Mouse (Mus musculus): ENCODE results near the gene C8g. TPM values are rescaled to one million over a fixed set of nuclear protein-coding genes. Genes with fewer than 3 reads are reported as not detected.
A peak's percentile ranks its signal among the peaks of the same experiment; 100 is the strongest.

Gene C8g
- total and polyA plus RNA-seq, 2 experiments from 2014 or later = 0.58 to 6.5 TPM

- DNase-seq (ENCODE audit: low spot score) (peak; percentile 60), ATAC-seq (peak; percentile 22)
- H3K4me1 ChIP-seq (ENCODE audit: insufficient read depth, low read length) = peaks cover 17% of the 10 kb centered on the region
- no peaks in the 10 kb centered on the region for H3K27me3 ChIP-seq (ENCODE audit: insufficient read depth, low read length)
- no peak for TF ChIP-seq CTCF (IDR thresholded peaks at IDR 0.05; ENCODE audit: low read depth)
- H3K9me3 ChIP-seq (ENCODE audit: low read length) = no peaks in the 10 kb centered on the region
- peak overlapping the region; percentile 70 for H3K9ac ChIP-seq (replicated peaks; ENCODE audit: low read length)
- H3K36me3 ChIP-seq (ENCODE audit: insufficient read depth, low read length) = peaks cover 18% of the 10 kb centered on the region; the same call in 1 of the 2 replicates
- H3K27ac ChIP-seq = peak overlapping the region; percentile 94
- peak overlapping the region; percentile 72 for H3K4me3 ChIP-seq (ENCODE audit: low read length)
- H3K4me2 ChIP-seq (ENCODE audit: low read depth, low read length) = peak overlapping the region; percentile 75
- WGBS = 22% methylated on average over 5 of the region's 5 CpGs
These were observed 41.4 kb downstream of the C8g start for GRCm38 (mm10) chr2:25460135-25460534.

GRCm38 (mm10) chr2:25458911-25459310 lies 42.6 kb downstream of the C8g start:
- WGBS = 78% methylated on average over 5 of the region's 5 CpGs
- no peak for DNase-seq (ENCODE audit: low spot score)
- H3K4me2 ChIP-seq (ENCODE audit: low read depth, low read length) = no peak overlapping the region

DNA sequence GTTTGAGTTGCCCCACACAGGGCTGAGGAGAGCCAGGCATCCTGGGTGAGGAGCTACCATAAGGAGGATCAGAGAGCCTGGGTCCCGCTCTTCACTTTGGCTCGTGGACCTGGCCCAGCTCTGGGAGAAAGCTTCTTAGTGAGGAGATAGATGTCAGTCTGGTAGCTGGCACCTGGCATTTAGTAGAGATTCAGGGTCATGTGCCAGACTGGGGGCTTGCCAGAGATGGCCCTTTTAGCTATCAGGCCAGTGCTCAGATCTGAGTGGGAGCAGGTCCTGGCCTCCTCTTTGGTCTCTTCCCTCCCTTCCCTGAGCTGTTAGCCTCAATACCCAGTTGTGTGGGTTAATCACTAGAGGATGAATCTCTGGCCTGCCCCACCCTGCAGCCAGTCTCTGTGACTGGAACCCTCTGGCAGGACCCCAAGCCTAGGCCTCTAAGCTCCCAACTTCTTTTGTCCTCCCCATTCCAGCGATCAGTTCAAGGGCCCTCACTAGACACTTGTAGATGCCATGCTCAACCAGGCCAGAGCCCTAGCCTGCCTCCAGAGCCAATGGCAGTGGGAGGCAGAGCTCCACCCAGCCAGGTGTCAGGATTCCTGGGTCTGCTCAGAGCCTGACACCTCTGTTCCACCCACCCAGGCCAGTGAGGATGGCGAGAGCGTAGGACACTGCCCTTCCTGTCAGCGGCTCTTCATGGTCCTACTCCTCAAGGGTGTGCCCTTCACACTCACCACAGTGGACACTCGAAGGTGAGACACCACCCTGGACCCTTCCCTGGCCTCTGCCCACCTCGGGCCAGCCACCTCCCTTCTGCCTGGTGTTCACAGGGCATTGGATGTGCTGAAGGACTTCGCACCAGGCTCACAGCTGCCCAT lies 44.3 kb downstream of the C8g start:
- TF ChIP-seq CTCF (IDR thresholded peaks at IDR 0.05; ENCODE audit: low read depth) = no peak
- no peak overlapping the region for H3K27ac ChIP-seq
- DNase-seq (ENCODE audit: low spot score) = no peak
- no peak overlapping the region for H3K4me2 ChIP-seq (ENCODE audit: low read depth, low read length)
- H3K9me3 ChIP-seq (ENCODE audit: low read length) = no peaks in the 10 kb centered on the region
- 83% methylated on average over 9 of the region's 9 CpGs for WGBS
- peaks cover 18% of the 10 kb centered on the region; the same call in 1 of the 2 replicates for H3K36me3 ChIP-seq (ENCODE audit: insufficient read depth, low read length)
- H3K27me3 ChIP-seq (ENCODE audit: insufficient read depth, low read length) = no peaks in the 10 kb centered on the region
- no peak overlapping the region for H3K4me3 ChIP-seq (ENCODE audit: low read length)
- peaks cover 17% of the 10 kb centered on the region for H3K4me1 ChIP-seq (ENCODE audit: insufficient read depth, low read length)
- no peak overlapping the region for H3K9ac ChIP-seq (replicated peaks; ENCODE audit: low read length)
- ATAC-seq = no peak

More at GRCm38 (mm10) chr2:25458911-25459310, 42.6 kb downstream of the C8g start:
- peak; percentile 23; the same call in 1 of the 2 replicates for TF ChIP-seq CTCF (IDR thresholded peaks at IDR 0.05; ENCODE audit: low read depth)
- H3K4me3 ChIP-seq (ENCODE audit: low read length) = no peak overlapping the region
- peaks cover 18% of the 10 kb centered on the region; the same call in 1 of the 2 replicates for H3K36me3 ChIP-seq (ENCODE audit: insufficient read depth, low read length)
- H3K27ac ChIP-seq = peak overlapping the region; percentile 45; the same call in 1 of the 2 replicates
- no peaks in the 10 kb centered on the region for H3K9me3 ChIP-seq (ENCODE audit: low read length)
- H3K9ac ChIP-seq (replicated peaks; ENCODE audit: low read length) = 0 out of 2 replicates have a peak overlapping the region, but pooled peaks have one; percentile 70
- no peaks in the 10 kb centered on the region for H3K27me3 ChIP-seq (ENCODE audit: insufficient read depth, low read length)
- H3K4me1 ChIP-seq (ENCODE audit: insufficient read depth, low read length) = peaks cover 17% of the 10 kb centered on the region
- no peak for ATAC-seq

GRCm38 (mm10) chr2:25456205-25456953 lies 45.1 kb downstream of the C8g start, which contains the start of gene Clic3:
Gene Clic3, plus strand, starts transcription at chr2:25456838.
- TF ChIP-seq CTCF (IDR thresholded peaks at IDR 0.05; ENCODE audit: low read depth) = no peak
- Histone ChIP-seq H3K9me3 (ENCODE audit: low read length) (no peaks in the 10 kb centered on the region), H3K9ac (replicated peaks; ENCODE audit: low read length) (no peak within 1 kb of the TSS), H3K4me1 (ENCODE audit: insufficient read depth, low read length) (peaks cover 15% of the 10 kb centered on the region), H3K4me3 (ENCODE audit: low read length) (no peak within 1 kb of the TSS), H3K27me3 (ENCODE audit: insufficient read depth, low read length) (no peaks in the 10 kb centered on the region), H3K36me3 (ENCODE audit: insufficient read depth, low read length) (peaks cover 18% of the 10 kb centered on the region; the same call in 1 of the 2 replicates), H3K27ac (no peak within 1 kb of the TSS), H3K4me2 (ENCODE audit: low read depth, low read length) (no peak within 1 kb of the TSS)
- 61% methylated on average over 14 of the region's 14 CpGs for WGBS
- ATAC-seq = no peak
- no peak for DNase-seq (ENCODE audit: low spot score)

DNA sequence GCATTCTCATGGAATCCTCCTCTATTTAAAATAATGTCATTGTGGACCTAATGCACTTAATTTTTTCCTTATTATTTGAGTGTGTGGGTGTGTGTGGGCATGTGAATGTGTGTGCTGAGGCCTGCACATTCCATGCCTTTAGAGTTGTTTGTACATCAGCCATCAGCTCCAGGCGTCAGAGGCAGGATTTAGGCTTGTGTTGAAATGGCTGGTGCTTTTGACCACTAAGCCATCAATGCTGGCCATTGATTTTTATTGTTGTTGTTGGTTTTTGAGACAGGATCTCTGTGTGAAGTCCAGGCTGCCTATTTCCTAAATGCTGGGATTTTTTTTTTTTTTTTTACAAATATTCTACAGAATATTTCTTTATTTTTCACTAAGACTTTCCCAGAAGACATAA lies 48.6 kb downstream of the C8g start:
- 52% methylated on average over 1 of the region's 1 CpGs for WGBS
- H3K4me3 ChIP-seq (ENCODE audit: low read length) = no peak overlapping the region
- no peaks in the 10 kb centered on the region for H3K27me3 ChIP-seq (ENCODE audit: insufficient read depth, low read length)
- no peaks in the 10 kb centered on the region for H3K9me3 ChIP-seq (ENCODE audit: low read length)
- H3K4me2 ChIP-seq (ENCODE audit: low read depth, low read length) = no peak overlapping the region
- peaks cover 14% of the 10 kb centered on the region; the same call in 1 of the 2 replicates for H3K36me3 ChIP-seq (ENCODE audit: insufficient read depth, low read length)
- H3K9ac ChIP-seq (replicated peaks; ENCODE audit: low read length) = no peak overlapping the region
- no peak for DNase-seq (ENCODE audit: low spot score)
- no peak for ATAC-seq
- H3K27ac ChIP-seq = no peak overlapping the region
- no peaks in the 10 kb centered on the region for H3K4me1 ChIP-seq (ENCODE audit: insufficient read depth, low read length)
- no peak for TF ChIP-seq CTCF (IDR thresholded peaks at IDR 0.05; ENCODE audit: low read depth)

- Histone ChIP-seq H3K27ac (no peak overlapping the region), H3K4me2 (ENCODE audit: low read depth, low read length) (no peak overlapping the region), H3K27me3 (ENCODE audit: insufficient read depth, low read length) (no peaks in the 10 kb centered on the region), H3K4me3 (ENCODE audit: low read length) (no peak overlapping the region), H3K4me1 (ENCODE audit: insufficient read depth, low read length) (no peaks in the 10 kb centered on the region), H3K9ac (replicated peaks; ENCODE audit: low read length) (no peak overlapping the region), H3K9me3 (ENCODE audit: low read length) (no peaks in the 10 kb centered on the region), H3K36me3 (ENCODE audit: insufficient read depth, low read length) (peaks cover 28% of the 10 kb centered on the region; the same call in 1 of the 2 replicates)
- 82% methylated on average over 8 of the region's 8 CpGs for WGBS
- no peak for ATAC-seq
- DNase-seq (ENCODE audit: low spot score) = no peak
- TF ChIP-seq CTCF (IDR thresholded peaks at IDR 0.05; ENCODE audit: low read depth) = no peak
These were observed 50.5 kb downstream of the C8g start for GRCm38 (mm10) chr2:25450853-25451647.

Other genes with a start within 250 kb of the C8g start
Only the 30 nearest of the 36 such genes appear.
- gene Lrrc26, start 211.8 kb downstream of the C8g start, total RNA-seq (2014; rRNA removed) = 1.0 TPM in 1 of 2 replicates, not detected in the other
- 0.20 and 0.44 TPM in 2 replicates for gene Lrrc26, start 211.8 kb downstream of the C8g start, polyA plus RNA-seq (2015; fragmentation: Nextera tagmentation; extraction: Ambion mirVana)
- 146 and 156 TPM in 2 replicates for gene Grin1, start 182.5 kb downstream of the C8g start, total RNA-seq (2014; rRNA removed)
- 69.5 and 75.7 TPM in 2 replicates for gene Grin1, start 182.5 kb downstream of the C8g start, polyA plus RNA-seq (2015; fragmentation: Nextera tagmentation; extraction: Ambion mirVana)
- 52.6 and 67.9 TPM in 2 replicates for gene Man1b1, start 169.4 kb downstream of the C8g start, total RNA-seq (2014; rRNA removed)
- gene Man1b1, start 169.4 kb downstream of the C8g start, polyA plus RNA-seq (2015; fragmentation: Nextera tagmentation; extraction: Ambion mirVana) = 46.7 and 49.7 TPM in 2 replicates
- 19.0 and 30.0 TPM in 2 replicates for gene Dpp7, start 145.4 kb downstream of the C8g start, total RNA-seq (2014; rRNA removed)
- gene Dpp7, start 145.4 kb downstream of the C8g start, polyA plus RNA-seq (2015; fragmentation: Nextera tagmentation; extraction: Ambion mirVana) = 24.7 and 27.8 TPM in 2 replicates
- 5.8 and 7.5 TPM in 2 replicates for gene Uap1l1, start 136.0 kb downstream of the C8g start, total RNA-seq (2014; rRNA removed)
- gene Uap1l1, start 136.0 kb downstream of the C8g start, polyA plus RNA-seq (2015; fragmentation: Nextera tagmentation; extraction: Ambion mirVana) = 15.6 and 18.5 TPM in 2 replicates
- 38.1 and 40.2 TPM in 2 replicates for gene Sapcd2, start 129.4 kb downstream of the C8g start, total RNA-seq (2014; rRNA removed)
- 20.2 and 22.0 TPM in 2 replicates for gene Sapcd2, start 129.4 kb downstream of the C8g start, polyA plus RNA-seq (2015; fragmentation: Nextera tagmentation; extraction: Ambion mirVana)
- 8.4 and 12.9 TPM in 2 replicates for gene Entpd2, start 105.8 kb downstream of the C8g start, total RNA-seq (2014; rRNA removed)
- gene Entpd2, start 105.8 kb downstream of the C8g start, polyA plus RNA-seq (2015; fragmentation: Nextera tagmentation; extraction: Ambion mirVana) = 10.8 and 12.3 TPM in 2 replicates
- gene Npdc1, start 102.4 kb downstream of the C8g start, total RNA-seq (2014; rRNA removed) = 249 and 289 TPM in 2 replicates
- gene Npdc1, start 102.4 kb downstream of the C8g start, polyA plus RNA-seq (2015; fragmentation: Nextera tagmentation; extraction: Ambion mirVana) = 416 and 422 TPM in 2 replicates
- gene Fut7, start 78.5 kb downstream of the C8g start, total RNA-seq (2014; rRNA removed) = 1.0 TPM in 1 of 2 replicates, not detected in the other
- gene Fut7, start 78.5 kb downstream of the C8g start, polyA plus RNA-seq (2015; fragmentation: Nextera tagmentation; extraction: Ambion mirVana) = 0.18 and 0.20 TPM in 2 replicates
- gene Abca2, start 73.0 kb downstream of the C8g start, total RNA-seq (2014; rRNA removed) = 84.6 and 94.9 TPM in 2 replicates
- gene Abca2, start 73.0 kb downstream of the C8g start, polyA plus RNA-seq (2015; fragmentation: Nextera tagmentation; extraction: Ambion mirVana) = 10.7 and 12.5 TPM in 2 replicates
- gene Clic3, start 44.9 kb downstream of the C8g start, total RNA-seq (2014; rRNA removed) = 0.97 and 3.9 TPM in 2 replicates
- 4.1 and 4.8 TPM in 2 replicates for gene Clic3, start 44.9 kb downstream of the C8g start, polyA plus RNA-seq (2015; fragmentation: Nextera tagmentation; extraction: Ambion mirVana)
- gene Paxx, start 40.6 kb downstream of the C8g start, total RNA-seq (2014; rRNA removed) = 183 and 187 TPM in 2 replicates
- 141 and 145 TPM in 2 replicates for gene Paxx, start 40.6 kb downstream of the C8g start, polyA plus RNA-seq (2015; fragmentation: Nextera tagmentation; extraction: Ambion mirVana)
- gene Ptgds, start 31.7 kb downstream of the C8g start, total RNA-seq (2014; rRNA removed) = 1,517 and 2,498 TPM in 2 replicates
- gene Ptgds, start 31.7 kb downstream of the C8g start, polyA plus RNA-seq (2015; fragmentation: Nextera tagmentation; extraction: Ambion mirVana) = 2,872 and 3,193 TPM in 2 replicates
- not detected in 2 replicates for gene Lcn12, start 7.8 kb downstream of the C8g start, total RNA-seq (2014; rRNA removed)
- not detected in 2 replicates for gene Lcn12, start 7.8 kb downstream of the C8g start, polyA plus RNA-seq (2015; fragmentation: Nextera tagmentation; extraction: Ambion mirVana)
- gene Fbxw5, start 969 bp downstream of the C8g start, total RNA-seq (2014; rRNA removed) = 140 and 175 TPM in 2 replicates
- 93.4 and 102 TPM in 2 replicates for gene Fbxw5, start 969 bp downstream of the C8g start, polyA plus RNA-seq (2015; fragmentation: Nextera tagmentation; extraction: Ambion mirVana)
- gene Traf2, start 45.2 kb upstream of the C8g start, total RNA-seq (2014; rRNA removed) = 10.0 and 11.4 TPM in 2 replicates
- gene Traf2, start 45.2 kb upstream of the C8g start, polyA plus RNA-seq (2015; fragmentation: Nextera tagmentation; extraction: Ambion mirVana) = 9.2 and 9.3 TPM in 2 replicates
- gene Edf1, start 56.1 kb upstream of the C8g start, total RNA-seq (2014; rRNA removed) = 159 and 274 TPM in 2 replicates
- gene Edf1, start 56.1 kb upstream of the C8g start, polyA plus RNA-seq (2015; fragmentation: Nextera tagmentation; extraction: Ambion mirVana) = 394 and 413 TPM in 2 replicates
- gene Mamdc4, start 73.1 kb upstream of the C8g start, total RNA-seq (2014; rRNA removed) = 1.2 and 2.5 TPM in 2 replicates
- gene Mamdc4, start 73.1 kb upstream of the C8g start, polyA plus RNA-seq (2015; fragmentation: Nextera tagmentation; extraction: Ambion mirVana) = 1.2 and 2.0 TPM in 2 replicates
- gene Phpt1, start 73.5 kb upstream of the C8g start, total RNA-seq (2014; rRNA removed) = 35.4 and 48.2 TPM in 2 replicates
- gene Phpt1, start 73.5 kb upstream of the C8g start, polyA plus RNA-seq (2015; fragmentation: Nextera tagmentation; extraction: Ambion mirVana) = 232 and 242 TPM in 2 replicates
- 22.4 and 29.1 TPM in 2 replicates for gene Ajm1, start 80.0 kb upstream of the C8g start, total RNA-seq (2014; rRNA removed)
- 18.8 and 19.8 TPM in 2 replicates for gene Ajm1, start 80.0 kb upstream of the C8g start, polyA plus RNA-seq (2015; fragmentation: Nextera tagmentation; extraction: Ambion mirVana)
- gene Rabl6, start 106.8 kb upstream of the C8g start, total RNA-seq (2014; rRNA removed) = 71.8 and 74.9 TPM in 2 replicates
- 53.0 and 62.4 TPM in 2 replicates for gene Rabl6, start 106.8 kb upstream of the C8g start, polyA plus RNA-seq (2015; fragmentation: Nextera tagmentation; extraction: Ambion mirVana)
- gene Ccdc183, start 116.0 kb upstream of the C8g start, total RNA-seq (2014; rRNA removed) = not detected in 2 replicates
- 0.35 and 0.48 TPM in 2 replicates for gene Ccdc183, start 116.0 kb upstream of the C8g start, polyA plus RNA-seq (2015; fragmentation: Nextera tagmentation; extraction: Ambion mirVana)
- gene Tmem141, start 120.3 kb upstream of the C8g start, total RNA-seq (2014; rRNA removed) = 48.0 and 59.8 TPM in 2 replicates
- gene Tmem141, start 120.3 kb upstream of the C8g start, polyA plus RNA-seq (2015; fragmentation: Nextera tagmentation; extraction: Ambion mirVana) = 52.0 and 56.9 TPM in 2 replicates
- 2.2 and 2.7 TPM in 2 replicates for gene Fcna, start 126.3 kb upstream of the C8g start, total RNA-seq (2014; rRNA removed)
- gene Fcna, start 126.3 kb upstream of the C8g start, polyA plus RNA-seq (2015; fragmentation: Nextera tagmentation; extraction: Ambion mirVana) = 3.7 and 4.3 TPM in 2 replicates
- gene Lcn8, start 151.4 kb upstream of the C8g start, total RNA-seq (2014; rRNA removed) = not detected in 2 replicates
- gene Lcn8, start 151.4 kb upstream of the C8g start, polyA plus RNA-seq (2015; fragmentation: Nextera tagmentation; extraction: Ambion mirVana) = not detected in 2 replicates
- not detected in 2 replicates for gene Lcn5, start 156.2 kb upstream of the C8g start, total RNA-seq (2014; rRNA removed)
- gene Lcn5, start 156.2 kb upstream of the C8g start, polyA plus RNA-seq (2015; fragmentation: Nextera tagmentation; extraction: Ambion mirVana) = not detected in 2 replicates
- not detected in 2 replicates for gene Lcn6, start 175.1 kb upstream of the C8g start, total RNA-seq (2014; rRNA removed)
- not detected in 2 replicates for gene Lcn6, start 175.1 kb upstream of the C8g start, polyA plus RNA-seq (2015; fragmentation: Nextera tagmentation; extraction: Ambion mirVana)
- gene Lcn10, start 181.0 kb upstream of the C8g start, total RNA-seq (2014; rRNA removed) = not detected in 2 replicates
- not detected in 2 replicates for gene Lcn10, start 181.0 kb upstream of the C8g start, polyA plus RNA-seq (2015; fragmentation: Nextera tagmentation; extraction: Ambion mirVana)
- not detected in 2 replicates for gene Obp2a, start 198.3 kb upstream of the C8g start, total RNA-seq (2014; rRNA removed)
- not detected in 2 replicates for gene Obp2a, start 198.3 kb upstream of the C8g start, polyA plus RNA-seq (2015; fragmentation: Nextera tagmentation; extraction: Ambion mirVana)
- 90.3 and 92.6 TPM in 2 replicates for gene Bmyc, start 205.0 kb upstream of the C8g start, total RNA-seq (2014; rRNA removed)
- 206 and 219 TPM in 2 replicates for gene Bmyc, start 205.0 kb upstream of the C8g start, polyA plus RNA-seq (2015; fragmentation: Nextera tagmentation; extraction: Ambion mirVana)

All from hindbrain, postnatal 0 days (tissue).